Mouse (Mus musculus) lung, embryonic 16.5 days (tissue): ENCODE results near the gene Txndc17. TPM values are rescaled to one million over a fixed set of nuclear protein-coding genes. Genes with fewer than 3 reads are reported as not detected.

Source experiments
- ATAC-seq: fragments of 200-750 bp; cut with Nextera tagmentation; 2 replicates; pipeline ENCODE4 v1.8.0; 2017; ENCODE audit warnings: low read depth, mild to moderate bottlenecking, moderate library complexity
- H3K27ac ChIP-seq: fragments of 300-500 bp; sonication (generic); 2 replicates; pipeline ENCODE4 v1.5.1; 2014; ENCODE audit warnings: mild to moderate bottlenecking, control low read depth, low read length
- H3K27me3 ChIP-seq: fragments of 300-500 bp; sonication (generic); 2 replicates; pipeline ENCODE4 v1.6.1; 2014; ENCODE audit warnings: low read depth, low read length, mixed read lengths; ENCODE audit not compliant: control insufficient read depth, insufficient read depth
- H3K36me3 ChIP-seq: fragments of 300-500 bp; sonication (generic); 2 replicates; pipeline ENCODE4 v1.6.1; 2014; ENCODE audit warnings: low read length; ENCODE audit not compliant: control insufficient read depth, insufficient read depth
- H3K4me1 ChIP-seq: fragments of 300-500 bp; sonication (generic); replicated peaks from 2 replicates; pipeline ENCODE4 v1.6.1; 2014; ENCODE audit warnings: low read length, mixed read lengths; ENCODE audit not compliant: control insufficient read depth, insufficient read depth
- H3K4me2 ChIP-seq: fragments of 300-500 bp; sonication (generic); 2 replicates; pipeline ENCODE4 v1.6.1; 2014; ENCODE audit warnings: low read depth, low read length, control low read depth
- H3K4me3 ChIP-seq: fragments of 300-500 bp; sonication (generic); 2 replicates; pipeline ENCODE4 v1.5.1; 2014; ENCODE audit warnings: mild to moderate bottlenecking, low read length, control low read depth
- H3K9ac ChIP-seq: fragments of 300-500 bp; sonication (generic); 2 replicates; pipeline ENCODE4 v1.6.1; 2014; ENCODE audit warnings: low read length, control low read depth
- H3K9me3 ChIP-seq: fragments of 300-500 bp; sonication (generic); 2 replicates; pipeline ENCODE4 v1.6.1; 2016; ENCODE audit warnings: low read length; ENCODE audit not compliant: control insufficient read depth
- WGBS: fragments of 180-500 bp; shearing (Covaris S2); extraction: QIAGEN DNeasy Blood & Tissue Kit; methylation state at CpG from one replicate; pipeline ENCODE4 v1.1.7; 2014; 5-methylcytosine and 5-hydroxymethylcytosine counted together
- polyA plus RNA-seq: library from polyadenylated mRNA; unstranded; fragments of >200 nt; fragmentation: Nextera tagmentation; extraction: Ambion mirVana; gene quantifications from 2 replicates; pipeline ENCODE4 v1.2.1, GENCODE M21; 2015

The Txndc17 gene
- polyA plus RNA-seq, 1 experiment from 2014 or later, result 178 TPM

DNA sequence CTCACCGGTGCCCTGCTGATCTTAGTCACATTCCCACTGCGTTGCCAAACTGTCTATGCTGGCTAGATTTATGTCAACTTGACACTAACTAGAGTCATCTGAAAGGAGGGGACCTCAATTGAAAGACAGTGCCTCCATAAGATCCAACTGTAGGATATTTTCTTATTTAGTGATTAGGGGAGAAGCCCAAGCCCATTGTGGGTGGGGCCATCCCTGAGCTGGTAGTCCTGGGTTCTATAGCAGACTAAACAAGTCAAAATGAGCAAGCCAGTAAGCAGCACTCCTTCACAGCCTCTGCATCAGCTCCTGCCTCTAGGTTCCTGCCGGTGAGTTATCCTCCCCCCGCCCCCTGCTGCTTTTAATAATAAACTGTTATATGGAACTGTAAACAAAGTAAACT lies 26.2 kb upstream of the Txndc17 start:
- no peak overlapping the region for H3K27ac ChIP-seq
- no peaks in the 10 kb centered on the region for H3K9me3 ChIP-seq
- no peaks in the 10 kb centered on the region for H3K4me1 ChIP-seq
- WGBS, result 81% methylated on average over 4 of the region's 4 CpGs
- no peak overlapping the region for H3K9ac ChIP-seq
- H3K4me3 ChIP-seq, result no peak overlapping the region
- peaks cover 10% of the 10 kb centered on the region for H3K36me3 ChIP-seq
- no peak for ATAC-seq
- H3K4me2 ChIP-seq, result no peak overlapping the region
- no peaks in the 10 kb centered on the region for H3K27me3 ChIP-seq

- Histone ChIP-seq H3K36me3 (peaks cover 9% of the 10 kb centered on the region), H3K4me1 (no peaks in the 10 kb centered on the region), H3K27ac (no peak overlapping the region), H3K27me3 (no peaks in the 10 kb centered on the region), H3K9ac (no peak overlapping the region), H3K4me2 (no peak overlapping the region), H3K4me3 (no peak overlapping the region), H3K9me3 (no peaks in the 10 kb centered on the region)
- ATAC-seq, result no peak
- 45% methylated on average over 4 of the region's 4 CpGs for WGBS
These were observed 23.1 kb upstream of the Txndc17 start for GRCm38 (mm10) chr11:72184252-72184651.

DNA sequence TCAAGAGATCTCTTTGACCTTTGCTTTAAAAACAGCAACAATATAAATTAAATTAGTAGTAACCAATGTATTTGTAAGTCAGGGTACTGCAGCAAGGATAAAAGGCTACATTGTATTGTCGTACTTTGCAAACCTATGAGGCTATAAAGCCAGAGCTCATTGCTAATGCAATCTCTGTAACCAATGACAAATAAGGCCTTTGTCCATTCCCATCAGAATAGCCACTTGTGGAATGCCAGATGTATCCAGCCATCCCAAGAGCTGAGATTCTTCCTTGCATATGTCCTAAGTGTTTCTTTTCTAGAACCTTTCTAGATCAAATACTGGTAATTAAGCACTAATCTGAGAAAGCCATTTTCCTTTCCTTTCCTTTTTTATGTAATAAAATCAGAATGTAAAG lies 16.5 kb upstream of the Txndc17 start:
- H3K27ac ChIP-seq, result no peak overlapping the region
- no peak for ATAC-seq
- 92% methylated on average over 1 of the region's 1 CpGs for WGBS
- no peak overlapping the region for H3K4me2 ChIP-seq
- no peak overlapping the region for H3K4me3 ChIP-seq
- H3K9me3 ChIP-seq, result no peaks in the 10 kb centered on the region
- no peaks in the 10 kb centered on the region for H3K27me3 ChIP-seq
- H3K9ac ChIP-seq, result no peak overlapping the region
- no peaks in the 10 kb centered on the region for H3K4me1 ChIP-seq
- peaks cover 8% of the 10 kb centered on the region for H3K36me3 ChIP-seq

GRCm38 (mm10) chr11:72194259-72194658 lies 13.1 kb upstream of the Txndc17 start:
- H3K27ac ChIP-seq, result no peak overlapping the region
- 84% methylated on average over 2 of the region's 2 CpGs for WGBS
- peaks cover 13% of the 10 kb centered on the region for H3K36me3 ChIP-seq
- no peaks in the 10 kb centered on the region for H3K27me3 ChIP-seq
- no peak for ATAC-seq
- no peak overlapping the region for H3K4me2 ChIP-seq
- no peak overlapping the region for H3K9ac ChIP-seq
- no peaks in the 10 kb centered on the region for H3K4me1 ChIP-seq
- H3K4me3 ChIP-seq, result no peak overlapping the region
- H3K9me3 ChIP-seq, result no peaks in the 10 kb centered on the region

GRCm38 (mm10) chr11:72196506-72196905 lies 10.8 kb upstream of the Txndc17 start:
- H3K4me3 ChIP-seq, result no peak overlapping the region
- no peaks in the 10 kb centered on the region for H3K9me3 ChIP-seq
- H3K4me1 ChIP-seq, result no peaks in the 10 kb centered on the region
- no peaks in the 10 kb centered on the region for H3K27me3 ChIP-seq
- peaks cover 10% of the 10 kb centered on the region for H3K36me3 ChIP-seq
- no peak overlapping the region for H3K9ac ChIP-seq
- no peak for ATAC-seq
- no peak overlapping the region for H3K4me2 ChIP-seq
- H3K27ac ChIP-seq, result peak overlapping the region; percentile 32; the same call in 1 of the 2 replicates
- 78% methylated on average over 8 of the region's 8 CpGs for WGBS

DNA sequence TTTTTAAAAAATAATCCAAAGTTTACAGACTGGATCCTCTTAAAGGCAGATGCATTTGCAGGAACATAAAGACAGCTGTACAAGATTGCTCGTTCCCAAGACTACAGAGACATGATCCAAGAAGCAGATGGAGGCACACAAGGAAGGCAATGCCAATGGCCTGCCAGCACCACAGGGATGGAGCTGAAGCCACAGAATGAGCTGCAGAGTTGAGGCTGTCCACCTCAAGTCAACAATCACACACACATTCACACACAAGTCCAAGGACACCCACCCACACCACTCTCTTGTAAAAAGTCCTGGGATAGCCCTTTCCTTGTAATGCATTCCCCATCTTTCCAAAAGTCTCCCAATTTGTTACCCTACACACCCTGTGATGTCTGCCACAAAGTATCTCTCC lies 3.9 kb upstream of the Txndc17 start:
- Histone ChIP-seq H3K4me1 (peaks cover 15% of the 10 kb centered on the region), H3K4me2 (no peak overlapping the region), H3K27me3 (no peaks in the 10 kb centered on the region), H3K9ac (no peak overlapping the region), H3K36me3 (peaks cover under 1% of the 10 kb centered on the region; the same call in 1 of the 2 replicates), H3K4me3 (no peak overlapping the region), H3K27ac (no peak overlapping the region), H3K9me3 (no peaks in the 10 kb centered on the region)
- 74% methylated on average over 1 of the region's 1 CpGs for WGBS
- no peak for ATAC-seq

GRCm38 (mm10) chr11:72205256-72205655 lies 2.1 kb upstream of the Txndc17 start:
- ATAC-seq, result no peak
- H3K4me2 ChIP-seq, result no peak overlapping the region
- 0 out of 2 replicates have a peak overlapping the region, but pooled peaks have one; percentile 2 for H3K9ac ChIP-seq
- H3K27me3 ChIP-seq, result no peaks in the 10 kb centered on the region
- H3K9me3 ChIP-seq, result no peaks in the 10 kb centered on the region
- 81% methylated on average over 6 of the region's 6 CpGs for WGBS
- no peak overlapping the region for H3K4me3 ChIP-seq
- no peaks in the 10 kb centered on the region; the same call in 1 of the 2 replicates for H3K36me3 ChIP-seq
- no peak overlapping the region for H3K27ac ChIP-seq
- H3K4me1 ChIP-seq, result peaks cover 15% of the 10 kb centered on the region

GRCm38 (mm10) chr11:72206341-72207203 lies 775 bp upstream of the Txndc17 start, which contains the start of gene Gm43951:
Gm43951 (minus strand) TSS chr11:72206840.
- Histone ChIP-seq H3K36me3 (peaks cover 10% of the 10 kb centered on the region), H3K27ac (peak within 1 kb of the TSS; percentile 78), H3K9ac (peak within 1 kb of the TSS; percentile 88), H3K9me3 (no peaks in the 10 kb centered on the region), H3K27me3 (no peaks in the 10 kb centered on the region), H3K4me1 (peaks cover 15% of the 10 kb centered on the region), H3K4me2 (peak within 1 kb of the TSS; percentile 63), H3K4me3 (peak within 1 kb of the TSS; percentile 94)
- under 1% methylated on average over 43 of the region's 43 CpGs for WGBS
- peak; percentile 55 for ATAC-seq

DNA sequence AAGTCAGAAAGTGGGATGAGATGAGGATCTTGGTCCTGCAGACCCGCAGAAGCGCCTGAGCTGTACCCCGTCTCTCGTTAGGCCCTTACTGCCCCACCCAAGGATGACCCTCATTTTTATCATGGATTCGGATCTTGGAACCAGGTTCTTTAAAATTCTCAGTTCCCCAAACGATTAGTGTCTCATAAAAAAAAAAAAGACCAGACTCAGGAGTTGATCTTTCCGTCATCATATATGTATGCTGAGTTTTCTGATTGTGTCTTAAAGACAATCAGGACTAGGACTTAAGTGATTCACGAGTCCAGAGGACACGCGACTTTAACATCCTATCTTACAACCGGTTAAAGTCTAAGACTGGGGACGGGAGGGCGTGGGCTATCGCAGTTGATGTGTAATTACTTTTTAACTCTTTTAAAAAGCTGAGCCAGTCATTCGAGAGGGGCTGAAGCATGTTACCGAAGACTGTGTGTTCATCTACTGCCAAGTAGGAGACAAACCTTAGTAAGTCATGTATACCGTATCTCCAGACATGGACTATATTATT lies 559 bp downstream of the Txndc17 start:
- no peak for ATAC-seq
- Histone ChIP-seq H3K36me3 (peaks cover 12% of the 10 kb centered on the region), H3K9ac (peak overlapping the region; percentile 88), H3K9me3 (no peaks in the 10 kb centered on the region), H3K4me3 (peak overlapping the region; percentile 94), H3K4me2 (peak overlapping the region; percentile 63), H3K27ac (peak overlapping the region; percentile 78; the same call in 1 of the 2 replicates), H3K4me1 (peaks cover 15% of the 10 kb centered on the region), H3K27me3 (no peaks in the 10 kb centered on the region)
- WGBS, result 7% methylated on average over 17 of the region's 17 CpGs
